Mouse (Mus musculus) neural tube, embryonic 13.5 days (tissue): ENCODE measurements around the gene Atp4a. TPM values are rescaled to one million over a fixed set of nuclear protein-coding genes. Genes with fewer than 3 reads are reported as not detected.

Experiments
- ATAC-seq: fragments of 200-750 bp; cut with Nextera tagmentation; 2 replicates; pipeline ENCODE4 v1.8.0; 2017; ENCODE audit warnings: low read depth, mild to moderate bottlenecking, moderate TSS enrichment, moderate library complexity
- H3K27ac ChIP-seq: fragments of 300-500 bp; sonication (generic); replicated peaks from 2 replicates; pipeline ENCODE4 v1.5.1; 2015; ENCODE audit warnings: moderate library complexity, mild to moderate bottlenecking, inconsistent platforms
- H3K27me3 ChIP-seq: fragments of 300-500 bp; sonication (generic); 2 replicates; pipeline ENCODE4 v1.6.1; 2015; ENCODE audit warnings: mild to moderate bottlenecking, inconsistent platforms
- H3K36me3 ChIP-seq: fragments of 300-500 bp; sonication (generic); 2 replicates; pipeline ENCODE4 v1.6.1; 2015; ENCODE audit warnings: mild to moderate bottlenecking, inconsistent platforms
- H3K4me1 ChIP-seq: fragments of 300-500 bp; sonication (generic); replicated peaks from 2 replicates; pipeline ENCODE4 v1.6.1; 2015; ENCODE audit warnings: inconsistent platforms
- H3K4me2 ChIP-seq: fragments of 300-500 bp; sonication (generic); 2 replicates; pipeline ENCODE4 v1.6.1; 2015; ENCODE audit warnings: inconsistent platforms, mild to moderate bottlenecking, moderate library complexity
- H3K4me3 ChIP-seq: fragments of 300-500 bp; sonication (generic); 2 replicates; pipeline ENCODE4 v1.5.1; 2015; ENCODE audit warnings: mild to moderate bottlenecking, inconsistent platforms
- H3K9ac ChIP-seq: fragments of 300-500 bp; sonication (generic); 2 replicates; pipeline ENCODE4 v1.6.1; 2015; ENCODE audit warnings: moderate library complexity, mild to moderate bottlenecking, inconsistent platforms
- H3K9me3 ChIP-seq: fragments of 300-500 bp; sonication (generic); 2 replicates; pipeline ENCODE4 v1.6.1; 2016; ENCODE audit warnings: inconsistent platforms
- WGBS: fragments of 180-500 bp; shearing (Covaris S2); methylation state at CpG from one replicate; pipeline ENCODE4 v1.1.7; 2015; 5-methylcytosine and 5-hydroxymethylcytosine counted together
- polyA plus RNA-seq: library from polyadenylated mRNA; unstranded; fragments of >200 nt; fragmentation: Nextera tagmentation; extraction: Ambion mirVana; gene quantifications from 2 replicates; pipeline ENCODE4 v1.2.1, GENCODE M21; 2015

The Atp4a gene
- 0.80 and 1.6 TPM in 2 replicates for polyA plus RNA-seq

- no peak within 1 kb of the TSS for H3K4me2 ChIP-seq
- H3K4me1 ChIP-seq: peaks cover 2% of the 10 kb centered on the region; the same call in 1 of the 2 replicates
- no peak for ATAC-seq
- 77% methylated on average over 3 of the region's 3 CpGs for WGBS
- H3K9me3 ChIP-seq: no peaks in the 10 kb centered on the region
- no peaks in the 10 kb centered on the region for H3K36me3 ChIP-seq
- H3K4me3 ChIP-seq: no peak within 1 kb of the TSS
- H3K27ac ChIP-seq: no peak within 1 kb of the TSS
- H3K9ac ChIP-seq: no peak within 1 kb of the TSS
- peaks cover 34% of the 10 kb centered on the region for H3K27me3 ChIP-seq
Measured at GRCm38 (mm10) chr7:30711942-30712341, at the start of gene Atp4a. Atp4a (plus strand) TSS chr7:30712209.

GRCm38 (mm10) chr7:30664529-30665200 is 47.3 kb upstream of the Atp4a start, which contains the start of gene Haus5:
Haus5 (minus strand) TSS chr7:30664994.
- peaks cover 21% of the 10 kb centered on the region for H3K36me3 ChIP-seq
- H3K9me3 ChIP-seq: no peaks in the 10 kb centered on the region
- H3K4me2 ChIP-seq: peak within 1 kb of the TSS; percentile 87
- H3K4me3 ChIP-seq: peak within 1 kb of the TSS; percentile 61
- peaks cover 11% of the 10 kb centered on the region for H3K4me1 ChIP-seq
- peak within 1 kb of the TSS; percentile 75 for H3K27ac ChIP-seq
- WGBS: 1% methylated on average over 34 of the region's 34 CpGs
- H3K27me3 ChIP-seq: no peaks in the 10 kb centered on the region; the same call in 1 of the 2 replicates
- peak within 1 kb of the TSS; percentile 81 for H3K9ac ChIP-seq
- peak; percentile 95 for ATAC-seq

GRCm38 (mm10) chr7:30665321-30665720 is 46.7 kb upstream of the Atp4a start:
- H3K27me3 ChIP-seq: no peaks in the 10 kb centered on the region; the same call in 1 of the 2 replicates
- H3K36me3 ChIP-seq: peaks cover 15% of the 10 kb centered on the region
- peak overlapping the region; percentile 87 for H3K4me2 ChIP-seq
- 9% methylated on average over 11 of the region's 11 CpGs for WGBS
- H3K9ac ChIP-seq: peak overlapping the region; percentile 81
- no peaks in the 10 kb centered on the region for H3K9me3 ChIP-seq
- H3K4me3 ChIP-seq: peak overlapping the region; percentile 61
- peak overlapping the region; percentile 75 for H3K27ac ChIP-seq
- H3K4me1 ChIP-seq: peaks cover 11% of the 10 kb centered on the region
- peak; percentile 82 for ATAC-seq

GRCm38 (mm10) chr7:30669229-30669628 is 42.8 kb upstream of the Atp4a start:
- WGBS: 41% methylated on average over 3 of the region's 3 CpGs
- ATAC-seq: no peak
- H3K9ac ChIP-seq: no peak overlapping the region

GRCm38 (mm10) chr7:30671480-30671879 is 40.5 kb upstream of the Atp4a start, which contains the start of gene Pmis2:
Pmis2 (minus strand) TSS chr7:30671605.
- WGBS: 64% methylated on average over 9 of the region's 9 CpGs
- Histone ChIP-seq H3K27me3 (no peaks in the 10 kb centered on the region; the same call in 1 of the 2 replicates), H3K4me3 (no peak within 1 kb of the TSS)

More at GRCm38 (mm10) chr7:30669229-30669628, 42.8 kb upstream of the Atp4a start:
- peaks cover 10% of the 10 kb centered on the region for H3K4me1 ChIP-seq
- H3K27me3 ChIP-seq: no peaks in the 10 kb centered on the region; the same call in 1 of the 2 replicates
- no peaks in the 10 kb centered on the region for H3K9me3 ChIP-seq
- H3K4me2 ChIP-seq: no peak overlapping the region
- no peak overlapping the region for H3K4me3 ChIP-seq
- no peaks in the 10 kb centered on the region for H3K36me3 ChIP-seq
- no peak overlapping the region for H3K27ac ChIP-seq

GRCm38 (mm10) chr7:30678263-30678975 is 33.6 kb upstream of the Atp4a start:
- Histone ChIP-seq H3K4me2 (no peak overlapping the region), H3K4me1 (no peaks in the 10 kb centered on the region), H3K9ac (no peak overlapping the region), H3K27me3 (peaks cover 7% of the 10 kb centered on the region), H3K36me3 (no peaks in the 10 kb centered on the region), H3K4me3 (no peak overlapping the region), H3K9me3 (no peaks in the 10 kb centered on the region), H3K27ac (no peak overlapping the region)
- WGBS: 71% methylated on average over 5 of the region's 5 CpGs
- no peak for ATAC-seq

More at GRCm38 (mm10) chr7:30671480-30671879, 40.5 kb upstream of the Atp4a start, which contains the start of gene Pmis2:
- Histone ChIP-seq H3K27ac (no peak within 1 kb of the TSS), H3K9me3 (no peaks in the 10 kb centered on the region), H3K4me1 (no peaks in the 10 kb centered on the region), H3K4me2 (no peak within 1 kb of the TSS), H3K36me3 (no peaks in the 10 kb centered on the region), H3K9ac (no peak within 1 kb of the TSS)
- no peak for ATAC-seq

- Histone ChIP-seq H3K9ac (no peak overlapping the region), H3K27ac (no peak overlapping the region), H3K9me3 (no peaks in the 10 kb centered on the region), H3K4me3 (no peak overlapping the region), H3K36me3 (no peaks in the 10 kb centered on the region), H3K4me2 (no peak overlapping the region), H3K4me1 (no peaks in the 10 kb centered on the region), H3K27me3 (peaks cover 13% of the 10 kb centered on the region)
- WGBS: 73% methylated on average over 5 of the region's 5 CpGs
- no peak for ATAC-seq
Measured at GRCm38 (mm10) chr7:30681897-30682296, 30.1 kb upstream of the Atp4a start.

GRCm38 (mm10) chr7:30683425-30683824 is 28.6 kb upstream of the Atp4a start:
- no peaks in the 10 kb centered on the region for H3K36me3 ChIP-seq
- H3K4me1 ChIP-seq: no peaks in the 10 kb centered on the region
- H3K4me2 ChIP-seq: no peak overlapping the region
- no peak overlapping the region for H3K27ac ChIP-seq
- no peaks in the 10 kb centered on the region for H3K9me3 ChIP-seq
- H3K27me3 ChIP-seq: peaks cover 28% of the 10 kb centered on the region
- no peak overlapping the region for H3K9ac ChIP-seq
- WGBS: 77% methylated on average over 2 of the region's 2 CpGs
- no peak for ATAC-seq
- H3K4me3 ChIP-seq: no peak overlapping the region

- H3K4me1 ChIP-seq: no peaks in the 10 kb centered on the region
- H3K4me2 ChIP-seq: no peak overlapping the region
- H3K27ac ChIP-seq: no peak overlapping the region
- no peak overlapping the region for H3K4me3 ChIP-seq
- 79% methylated on average over 6 of the region's 6 CpGs for WGBS
- peaks cover 25% of the 10 kb centered on the region for H3K27me3 ChIP-seq
- no peaks in the 10 kb centered on the region for H3K36me3 ChIP-seq
- no peaks in the 10 kb centered on the region for H3K9me3 ChIP-seq
- no peak overlapping the region for H3K9ac ChIP-seq
- no peak for ATAC-seq
Measured at GRCm38 (mm10) chr7:30688325-30688724, 23.7 kb upstream of the Atp4a start.

GRCm38 (mm10) chr7:30698101-30698500 is 13.9 kb upstream of the Atp4a start:
- Histone ChIP-seq H3K27me3 (no peaks in the 10 kb centered on the region), H3K4me3 (no peak overlapping the region), H3K27ac (no peak overlapping the region), H3K36me3 (no peaks in the 10 kb centered on the region), H3K9me3 (no peaks in the 10 kb centered on the region), H3K9ac (no peak overlapping the region), H3K4me1 (no peaks in the 10 kb centered on the region), H3K4me2 (no peak overlapping the region)
- ATAC-seq: no peak
- WGBS: 77% methylated on average over 5 of the region's 5 CpGs

- WGBS: 33% methylated on average over 9 of the region's 9 CpGs
Measured at GRCm38 (mm10) chr7:30698589-30698988, 13.4 kb upstream of the Atp4a start, which contains the start of gene 2200002J24Rik. 2200002J24Rik (plus strand) TSS chr7:30698926.

GRCm38 (mm10) chr7:30706214-30706882 is 5.7 kb upstream of the Atp4a start:
- Histone ChIP-seq H3K4me2 (no peak overlapping the region), H3K9ac (no peak overlapping the region), H3K36me3 (no peaks in the 10 kb centered on the region), H3K4me1 (no peaks in the 10 kb centered on the region), H3K27me3 (no peaks in the 10 kb centered on the region; the same call in 1 of the 2 replicates), H3K9me3 (no peaks in the 10 kb centered on the region), H3K27ac (no peak overlapping the region), H3K4me3 (no peak overlapping the region)
- no peak for ATAC-seq
- 84% methylated on average over 7 of the region's 8 CpGs for WGBS

More at GRCm38 (mm10) chr7:30698589-30698988, 13.4 kb upstream of the Atp4a start, which contains the start of gene 2200002J24Rik:
- no peak within 1 kb of the TSS for H3K4me3 ChIP-seq
- no peaks in the 10 kb centered on the region for H3K27me3 ChIP-seq
- no peaks in the 10 kb centered on the region for H3K36me3 ChIP-seq
- no peak within 1 kb of the TSS for H3K9ac ChIP-seq
- H3K27ac ChIP-seq: no peak within 1 kb of the TSS
- H3K4me2 ChIP-seq: no peak within 1 kb of the TSS
- ATAC-seq: no peak
- no peaks in the 10 kb centered on the region for H3K4me1 ChIP-seq
- H3K9me3 ChIP-seq: no peaks in the 10 kb centered on the region
